Mouse (Mus musculus): ENCODE measurements around the gene Ift172.

Ift172 gene

DNA sequence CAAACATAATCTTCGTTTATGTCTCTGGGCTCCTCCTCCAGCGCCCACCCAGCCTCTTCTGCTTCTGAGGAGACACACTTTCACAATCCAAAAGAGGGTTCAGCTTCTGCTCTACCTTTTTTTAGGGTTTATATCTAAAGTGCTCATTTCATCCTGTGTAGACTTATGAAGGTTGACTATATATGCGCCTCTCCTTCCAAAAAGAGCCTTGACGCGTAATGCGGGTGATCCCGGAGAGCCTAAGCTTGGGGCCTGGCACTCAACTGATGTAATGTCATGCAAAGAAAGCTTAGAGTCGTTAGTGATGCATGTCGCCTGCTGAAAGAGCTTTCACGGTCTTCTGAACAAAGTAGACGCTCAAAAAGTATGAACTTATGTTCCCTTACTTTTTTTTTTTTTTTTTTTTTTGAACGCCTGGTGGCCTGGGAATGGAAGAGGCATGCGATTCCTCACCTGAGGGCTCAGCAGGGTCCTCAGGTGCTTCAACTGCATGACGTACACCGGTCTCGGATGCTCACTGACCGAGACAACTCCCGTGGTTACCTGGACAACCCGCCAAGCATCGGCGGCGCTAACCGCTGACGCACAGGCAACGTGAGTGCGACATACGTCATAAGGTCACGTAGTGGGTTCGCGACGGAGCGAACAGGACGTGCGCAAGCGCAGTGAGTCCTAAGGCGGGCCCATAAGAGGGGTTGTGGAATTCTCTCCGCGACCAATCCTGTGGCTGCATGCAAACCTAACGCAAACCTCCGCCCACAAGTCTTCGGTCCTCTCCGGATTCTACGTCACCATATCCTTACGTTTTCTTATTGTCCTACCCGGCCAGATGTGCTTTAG is at the start of gene Ift172:
TSS of gene Ift172 (minus strand) at position 596 of the 840 bp plus-strand sequence.
- peak; percentile 100 for DNase-seq (ENCODE audit: low read depth, low spot score)

DNA sequence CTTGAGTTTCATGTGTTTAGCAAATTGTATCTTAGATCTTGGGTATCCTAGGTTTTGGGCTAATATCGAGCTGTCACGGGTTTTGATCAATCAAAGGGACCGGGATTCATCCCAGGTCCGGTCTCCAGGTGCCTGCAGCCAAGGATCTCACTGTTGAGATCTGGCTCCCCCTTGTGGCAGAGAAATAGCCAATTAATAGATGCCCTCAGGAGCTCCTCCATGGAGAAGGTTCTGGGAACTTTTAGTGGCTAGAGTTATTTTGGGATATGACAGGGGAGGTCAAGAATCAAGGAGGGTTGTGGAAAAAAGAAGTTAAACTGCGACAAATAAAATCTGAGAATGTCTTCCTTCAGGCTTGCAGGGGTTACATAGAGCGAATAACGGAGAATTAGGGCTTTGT is 37.3 kb upstream of the Ift172 start:
- peak; percentile 71 for DNase-seq (ENCODE audit: low read depth, low spot score)

DNA sequence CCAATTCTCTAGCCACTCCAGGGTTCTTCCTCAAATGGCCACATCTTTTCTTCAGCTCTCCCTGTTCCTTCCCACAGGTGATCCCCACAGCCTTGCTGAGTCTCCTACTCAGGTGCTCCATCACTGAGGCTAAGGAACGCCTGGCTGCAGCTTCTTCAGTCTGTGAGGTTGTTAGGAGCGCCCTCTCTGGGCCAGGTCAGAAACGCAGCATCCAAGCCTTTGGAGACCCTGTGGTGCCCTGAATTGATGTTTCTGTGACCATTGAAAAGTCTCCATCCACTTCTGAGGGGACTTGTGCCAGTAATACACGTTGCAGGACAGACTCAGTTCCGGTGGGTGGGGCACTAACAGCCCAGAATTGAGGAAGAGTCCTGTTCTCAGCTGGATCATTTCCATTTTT is 35.9 kb upstream of the Ift172 start:
- peak; percentile 56 for DNase-seq (ENCODE audit: low read depth, low spot score)

DNA sequence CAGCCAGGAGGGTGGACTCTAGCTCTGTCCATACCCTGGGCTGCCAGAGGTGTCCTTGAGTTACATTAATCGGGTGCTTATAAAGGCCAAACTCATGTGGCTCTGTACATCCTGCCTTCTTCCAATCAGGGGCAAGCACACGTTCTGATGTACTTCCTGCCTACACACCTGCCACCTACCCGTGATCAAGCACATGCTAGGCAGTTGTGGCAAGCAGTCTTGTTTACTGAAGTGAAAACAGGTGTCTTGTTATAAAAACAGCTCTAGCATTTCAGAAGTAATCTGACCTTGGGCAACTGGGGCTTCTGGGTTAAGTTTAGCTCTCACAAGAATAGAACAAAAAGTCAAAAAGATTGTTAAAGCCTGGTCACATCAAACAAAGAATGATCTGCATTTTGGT is 33.2 kb upstream of the Ift172 start:
- DNase-seq (ENCODE audit: low read depth, low spot score) = no peak

DNA sequence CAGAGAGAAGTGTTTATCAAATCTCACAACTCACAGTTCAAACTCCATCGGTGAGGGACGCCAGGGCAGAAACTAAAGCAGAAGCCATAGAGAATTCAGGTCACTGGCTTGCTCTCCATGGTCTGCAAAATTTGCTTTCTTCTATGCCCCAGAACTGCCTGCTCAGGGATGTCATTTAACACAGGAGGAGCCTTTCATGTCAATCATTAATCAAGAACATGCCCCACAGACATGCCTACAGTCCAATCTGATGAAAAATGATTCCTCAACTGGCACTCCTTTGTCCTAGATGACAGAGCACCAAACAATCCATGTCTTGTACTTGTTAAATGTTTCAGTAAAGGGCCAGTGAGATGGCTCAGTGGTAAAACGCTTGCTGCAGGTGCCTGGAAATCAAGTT is 31.9 kb upstream of the Ift172 start:
- DNase-seq (ENCODE audit: low read depth, low spot score) = no peak

DNA sequence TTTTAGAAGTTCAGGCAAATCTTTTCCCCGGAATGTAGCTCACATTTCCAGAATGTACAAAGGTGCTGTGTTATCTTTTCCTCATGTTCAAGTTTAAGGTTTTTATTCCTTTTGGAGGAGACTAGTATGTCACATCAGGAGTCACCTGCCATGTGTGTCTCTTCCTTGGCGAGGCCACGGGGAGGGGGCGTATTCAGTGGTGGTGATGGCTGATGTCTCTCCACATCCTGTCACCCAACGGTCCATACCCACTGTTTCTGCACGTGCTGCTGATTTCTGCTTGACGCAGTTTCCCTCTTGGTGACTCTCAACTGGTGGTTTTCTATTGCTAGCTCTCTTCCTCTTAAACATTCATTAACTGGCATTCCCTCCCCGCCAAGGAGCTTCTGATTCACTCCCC is 21.9 kb upstream of the Ift172 start:
- no peak for DNase-seq (ENCODE audit: low read depth, low spot score)

DNA sequence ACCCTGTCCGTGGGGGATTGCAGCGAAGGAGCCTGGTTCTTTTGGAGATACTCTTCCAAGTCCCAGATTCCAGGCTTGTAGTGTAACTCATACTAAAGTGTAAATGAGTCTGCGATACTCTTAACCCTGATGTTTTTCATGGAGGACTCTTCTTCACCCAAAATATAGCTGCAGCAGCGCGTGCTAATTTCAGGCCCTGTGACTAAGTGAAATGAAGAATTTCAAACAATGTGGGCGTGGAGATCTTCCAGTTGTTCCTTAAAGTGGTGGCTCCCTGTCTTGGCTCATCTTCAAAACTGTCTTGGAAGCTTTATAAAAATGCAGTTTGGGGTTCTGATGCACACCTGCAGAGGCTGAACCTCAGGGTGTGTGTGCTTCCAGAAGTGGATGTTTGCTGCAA is 12.2 kb upstream of the Ift172 start:
- DNase-seq (ENCODE audit: low read depth, low spot score) = no peak

DNA sequence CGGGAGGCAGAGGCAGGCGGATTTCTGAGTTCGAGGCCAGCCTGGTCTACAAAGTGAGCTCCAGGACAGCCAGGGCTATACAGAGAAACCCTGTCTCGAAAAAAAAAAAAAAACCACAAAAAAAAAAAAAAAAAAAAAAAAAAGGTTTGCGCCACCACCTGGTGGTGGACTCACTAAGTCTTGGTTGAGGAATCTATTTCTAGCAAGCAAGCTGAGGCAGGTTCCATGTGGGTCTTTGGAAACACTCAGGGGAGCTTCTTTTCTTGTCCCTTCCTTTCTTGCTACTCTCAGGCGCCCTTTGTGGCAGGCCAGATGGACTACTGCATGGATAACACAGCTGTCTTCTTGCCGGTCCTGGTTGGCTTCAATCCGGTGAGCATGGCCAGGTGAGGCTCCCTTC is 10.9 kb upstream of the Ift172 start:
- DNase-seq (ENCODE audit: low read depth, low spot score) = peak; percentile 30

DNA sequence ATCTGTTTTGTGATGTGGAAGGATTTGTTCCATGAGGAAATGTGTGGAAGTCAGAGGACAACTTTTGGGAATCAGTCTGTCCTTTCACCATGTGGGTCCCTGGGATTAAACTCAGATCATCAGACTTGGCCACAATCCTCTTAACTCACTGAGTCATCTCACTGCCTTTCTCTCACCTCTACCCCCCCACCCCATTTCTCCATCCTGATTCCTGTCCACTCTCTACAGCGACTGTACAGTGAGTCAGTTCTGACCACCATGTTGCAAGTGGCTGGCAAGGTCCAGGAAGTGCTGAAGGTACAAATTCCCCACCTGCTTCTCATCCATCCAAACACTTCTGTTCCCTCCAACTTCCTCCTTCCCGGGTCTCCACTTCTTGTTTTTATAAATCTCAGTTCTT is 7.6 kb upstream of the Ift172 start:
- no peak for DNase-seq (ENCODE audit: low read depth, low spot score)

DNA sequence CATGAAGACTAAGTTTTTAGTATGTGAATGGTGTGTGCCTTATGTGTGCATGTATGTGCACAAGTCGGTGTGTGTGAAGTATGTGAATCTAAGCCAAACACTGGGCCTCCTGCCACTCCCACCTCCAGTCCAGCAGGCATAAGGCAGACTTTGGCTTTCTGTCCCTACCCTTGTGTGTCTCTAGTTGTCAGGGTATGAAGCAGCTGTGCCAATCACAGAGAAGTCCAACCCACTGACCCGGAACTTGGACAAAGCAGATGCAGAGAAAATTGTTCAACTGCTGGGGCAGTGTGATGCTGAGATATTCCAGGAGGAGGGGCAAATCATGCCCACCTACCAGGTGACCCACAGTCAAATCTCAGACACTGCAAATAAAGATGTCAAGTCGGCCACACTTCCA is 7.1 kb upstream of the Ift172 start:
- no peak for DNase-seq (ENCODE audit: low read depth, low spot score)

DNA sequence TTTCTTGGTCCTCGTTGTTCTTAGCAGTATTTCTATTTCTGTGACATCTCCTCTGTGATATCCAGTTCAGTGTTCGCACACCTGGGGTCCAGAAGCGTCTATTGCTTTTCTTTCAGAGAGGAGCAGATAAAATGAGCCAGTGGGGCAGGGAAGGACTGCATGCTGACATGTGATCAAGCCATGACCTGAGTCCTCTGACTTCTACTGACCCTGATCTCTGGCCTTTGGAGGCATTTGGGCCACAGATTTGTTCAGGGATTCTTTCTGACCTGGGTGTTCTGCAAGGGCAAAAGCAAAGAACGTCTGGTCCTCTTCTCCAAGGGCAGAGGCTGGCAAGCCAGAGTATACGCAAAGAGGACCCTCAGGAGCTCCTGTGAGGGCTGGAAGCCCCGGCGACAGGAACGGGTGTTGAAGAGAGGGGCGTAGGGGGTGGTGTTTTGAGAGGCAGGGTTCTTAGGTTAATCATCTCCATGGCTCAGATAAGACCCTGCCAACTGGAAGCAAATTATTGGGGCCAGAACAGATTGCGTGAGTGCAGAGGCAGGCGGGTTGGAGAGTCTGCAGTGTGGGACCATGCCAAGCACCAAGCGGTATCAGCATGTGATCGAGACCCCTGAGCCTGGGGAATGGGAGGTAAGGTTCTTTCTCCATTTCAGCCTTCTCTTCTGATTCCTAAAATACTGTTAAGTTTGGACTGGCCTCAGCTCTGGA is 6.3 kb upstream of the Ift172 start, which contains the start of gene Gckr:
TSS of gene Gckr (plus strand) at position 397 of the 711 bp plus-strand sequence.
- DNase-seq (ENCODE audit: low read depth, low spot score) = no peak

DNA sequence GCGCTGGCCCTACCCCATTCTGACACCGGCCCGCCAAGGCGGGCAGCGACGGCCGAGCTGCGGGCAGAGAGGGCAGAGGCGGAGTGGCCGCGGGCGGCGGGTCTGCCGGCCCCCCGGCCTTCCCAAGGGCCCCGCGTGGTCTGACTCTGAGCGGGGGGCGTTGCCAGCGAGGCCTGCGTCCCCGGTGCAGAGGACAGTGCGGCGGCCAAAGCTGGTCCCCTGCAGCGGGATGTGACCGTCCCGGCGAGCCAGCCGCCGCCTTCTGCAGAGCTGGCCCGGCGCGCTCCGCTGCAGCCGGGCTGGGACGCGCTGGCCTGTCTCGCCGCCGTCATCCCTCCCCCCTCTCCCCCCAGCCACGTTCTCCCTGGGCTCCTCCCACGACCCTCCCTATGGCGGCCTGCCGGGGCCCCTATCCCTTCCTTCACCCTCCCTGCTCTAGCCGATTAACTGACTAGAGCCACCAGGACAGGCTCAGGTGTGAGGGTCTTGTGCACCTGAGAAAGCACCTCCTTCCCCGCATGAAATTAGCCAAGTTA is 4.8 kb upstream of the Ift172 start, which contains the start of gene Fndc4:
TSS of gene Fndc4 (minus strand) at position 475 of the 536 bp plus-strand sequence.
- no peak for DNase-seq (ENCODE audit: low read depth, low spot score)

DNA sequence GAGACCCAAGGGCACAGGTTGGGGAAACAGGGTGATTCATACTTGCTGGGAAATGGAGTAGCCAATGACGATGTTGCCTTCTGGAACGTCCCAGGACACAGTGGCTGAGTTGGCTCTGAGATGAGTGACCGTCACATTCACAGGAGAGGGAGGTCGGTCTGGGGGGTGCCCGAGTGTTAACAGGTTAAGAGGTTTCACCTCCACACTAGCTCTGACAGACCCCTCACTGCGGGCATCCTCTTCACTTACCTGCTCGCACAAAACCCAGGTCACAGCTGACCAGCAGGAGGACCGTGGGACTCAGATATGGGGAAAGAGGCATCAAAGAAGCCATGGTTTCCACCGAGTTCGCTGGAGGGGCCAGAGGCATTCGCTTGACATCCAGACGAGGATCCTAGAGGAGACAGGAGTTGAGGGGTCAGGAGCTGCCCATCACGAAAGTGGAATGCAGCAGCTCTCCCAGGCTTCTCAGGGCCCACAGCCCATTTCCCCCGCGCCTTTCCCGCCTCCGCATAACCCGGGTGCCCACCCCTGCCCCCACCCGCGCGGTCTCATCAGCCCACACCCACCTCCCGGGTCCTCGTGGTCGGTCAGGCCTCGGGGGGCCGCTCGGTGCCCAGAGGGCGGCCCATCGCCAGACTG is 4.2 kb upstream of the Ift172 start:
- DNase-seq (ENCODE audit: low read depth, low spot score) = no peak

DNA sequence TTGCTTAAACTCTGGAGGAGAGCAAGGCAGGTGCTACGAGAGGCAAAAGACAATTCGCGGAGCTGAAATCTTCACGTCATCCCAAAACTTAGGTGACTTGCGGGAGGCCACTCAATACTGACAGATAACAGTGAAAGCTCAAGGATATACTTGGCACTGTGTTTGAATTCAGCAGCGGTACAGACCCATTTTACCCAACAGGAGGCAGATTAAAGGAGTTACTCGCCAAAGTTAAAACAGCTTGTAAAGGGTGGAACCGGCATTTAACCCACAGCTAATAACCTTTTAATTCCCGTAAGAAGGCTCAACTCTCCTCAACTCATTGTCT is 409 bp upstream of the Ift172 start:
- no peak for DNase-seq (ENCODE audit: low read depth, low spot score)

DNA sequence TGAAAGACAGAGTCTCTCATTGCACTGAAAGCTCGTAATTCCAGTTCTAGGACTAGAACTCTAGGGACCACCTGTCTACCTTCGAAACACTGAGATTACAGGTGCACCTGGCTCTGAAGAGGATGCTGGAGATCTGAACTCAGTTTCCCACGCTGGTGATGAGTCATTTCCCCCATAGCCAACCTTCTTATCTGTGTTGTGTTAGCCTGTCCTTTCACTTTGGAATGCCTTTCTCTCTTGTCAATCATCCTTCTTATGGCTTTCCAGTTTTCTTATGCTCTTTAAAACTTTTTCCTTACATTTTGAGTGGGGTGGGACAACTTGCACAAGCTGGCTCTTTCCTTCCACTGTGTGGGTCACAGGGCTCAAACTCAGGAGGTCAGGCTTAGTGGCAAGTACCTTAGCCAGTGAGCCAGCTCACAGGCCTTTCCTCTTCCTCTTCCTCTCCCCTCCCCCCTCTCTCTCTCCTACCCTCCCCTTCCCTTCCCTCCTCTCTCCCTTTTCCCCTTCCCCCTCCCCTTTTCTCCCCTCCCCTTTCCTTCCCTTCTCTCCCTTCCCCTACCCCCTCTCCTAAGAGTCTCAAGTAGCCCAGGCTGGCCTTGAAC is 1.2 kb downstream of the Ift172 start:
- DNase-seq (ENCODE audit: low read depth, low spot score) = no peak

DNA sequence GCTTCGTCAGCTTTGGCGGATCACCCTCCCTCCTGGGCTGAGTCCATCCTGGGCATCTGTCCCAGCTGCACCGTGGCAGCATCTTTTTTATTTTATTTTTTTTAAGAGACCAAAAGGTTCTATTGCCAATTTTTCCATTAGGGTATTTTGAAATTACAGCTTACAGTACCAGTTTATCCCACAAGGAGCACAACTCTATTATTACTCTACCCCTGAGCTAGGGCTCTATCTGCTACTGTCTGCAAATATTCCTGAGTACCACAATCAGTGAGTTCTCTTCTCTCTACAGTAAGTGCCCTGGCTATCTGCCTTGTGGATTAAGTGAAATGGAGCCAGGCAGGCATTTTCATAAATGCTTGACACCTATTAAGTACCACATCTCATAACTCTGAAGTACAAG is 2.3 kb downstream of the Ift172 start:
- no peak for DNase-seq (ENCODE audit: low read depth, low spot score)

DNA sequence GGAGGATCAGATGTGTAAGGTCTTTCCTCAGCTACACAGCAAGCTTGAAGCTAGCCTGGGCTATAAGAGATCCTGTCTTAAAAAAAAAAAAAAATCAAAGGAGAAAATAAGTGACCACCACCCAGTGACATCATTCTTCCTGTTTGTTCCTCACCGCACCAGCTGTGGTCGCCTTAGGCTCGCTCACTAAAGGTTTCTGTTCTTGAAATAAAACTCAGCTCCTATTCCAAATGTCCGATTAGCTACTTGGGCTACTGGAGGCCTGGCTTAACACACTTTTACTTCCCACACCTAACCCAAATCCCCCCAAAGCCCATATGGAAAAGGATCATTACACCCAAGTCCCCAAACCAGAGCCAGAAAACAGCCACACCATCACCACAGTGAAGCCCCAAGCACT is 2.7 kb downstream of the Ift172 start:
- DNase-seq (ENCODE audit: low read depth, low spot score) = no peak

DNA sequence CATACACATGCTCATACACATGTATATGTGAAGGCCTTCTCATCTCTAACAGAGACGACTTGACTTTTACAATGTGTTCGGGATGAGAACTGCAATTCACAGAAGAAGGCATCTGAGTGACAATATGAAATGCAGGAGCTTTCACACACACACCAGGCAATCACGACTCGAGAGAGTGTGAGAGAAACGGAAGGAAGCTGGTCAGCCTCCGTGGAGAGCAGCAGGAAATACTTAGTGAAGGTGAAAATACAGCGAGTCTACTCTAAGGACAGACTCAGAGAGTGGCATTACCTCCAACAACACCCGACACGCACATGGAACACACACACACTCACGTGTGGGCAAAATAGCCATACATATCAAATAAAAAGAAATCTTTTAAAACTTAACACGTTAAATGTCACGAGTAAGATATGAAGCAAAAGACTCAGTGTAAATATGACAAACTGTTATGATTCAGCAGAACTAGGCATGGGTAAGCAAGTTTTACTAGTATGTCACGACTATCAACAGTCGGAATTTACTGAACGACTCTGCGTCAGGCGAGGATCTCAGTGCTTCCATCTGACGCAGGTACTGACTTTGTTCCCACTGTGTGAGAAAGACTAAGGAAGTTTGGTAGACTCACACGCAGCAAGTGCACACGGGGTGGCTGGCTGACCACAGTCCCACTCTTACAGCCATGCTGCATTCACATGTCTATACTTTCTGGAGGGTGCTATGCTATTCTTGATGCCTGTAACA is 11.5 kb downstream of the Ift172 start:
- DNase-seq (ENCODE audit: low read depth, low spot score) = no peak

DNA sequence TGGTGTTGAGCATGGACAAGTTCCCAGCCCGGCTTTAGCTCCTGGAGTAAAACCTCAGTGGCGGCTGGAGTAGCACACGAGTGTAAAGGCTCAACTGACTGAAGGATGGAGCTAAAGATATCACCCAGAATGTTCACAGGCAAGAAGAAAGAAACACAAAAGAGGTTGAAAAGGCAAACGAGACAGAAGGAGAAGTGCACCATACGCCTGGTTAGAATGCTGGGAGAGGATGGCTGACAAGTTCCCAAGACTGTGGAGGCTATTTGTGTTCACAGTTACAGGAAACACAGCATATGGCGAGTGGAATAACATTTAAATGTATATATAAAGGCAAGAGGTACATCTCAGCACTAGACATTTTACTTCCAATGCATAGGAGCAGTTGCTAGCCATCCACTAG is 17.9 kb downstream of the Ift172 start:
- DNase-seq (ENCODE audit: low read depth, low spot score) = no peak

DNA sequence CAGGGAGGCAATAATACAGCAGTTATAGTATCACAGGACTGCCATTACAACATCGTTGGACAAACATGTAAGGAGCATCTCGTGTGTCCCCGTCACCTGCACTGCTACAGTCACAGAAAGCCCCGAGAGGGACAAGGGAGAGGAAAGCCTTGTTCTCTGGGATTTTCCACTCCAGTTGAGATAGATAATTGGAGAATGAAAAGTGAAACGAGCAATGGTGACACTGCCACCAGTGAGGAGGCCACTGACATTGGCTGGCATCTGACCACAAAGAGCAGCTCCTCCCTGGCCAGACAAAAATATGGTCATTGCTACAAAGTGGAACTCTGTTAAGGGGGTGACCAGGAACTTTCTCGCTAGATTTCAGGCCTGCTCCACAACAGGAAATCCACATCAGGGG is 23.2 kb downstream of the Ift172 start:
- no peak for DNase-seq (ENCODE audit: low read depth, low spot score)

DNA sequence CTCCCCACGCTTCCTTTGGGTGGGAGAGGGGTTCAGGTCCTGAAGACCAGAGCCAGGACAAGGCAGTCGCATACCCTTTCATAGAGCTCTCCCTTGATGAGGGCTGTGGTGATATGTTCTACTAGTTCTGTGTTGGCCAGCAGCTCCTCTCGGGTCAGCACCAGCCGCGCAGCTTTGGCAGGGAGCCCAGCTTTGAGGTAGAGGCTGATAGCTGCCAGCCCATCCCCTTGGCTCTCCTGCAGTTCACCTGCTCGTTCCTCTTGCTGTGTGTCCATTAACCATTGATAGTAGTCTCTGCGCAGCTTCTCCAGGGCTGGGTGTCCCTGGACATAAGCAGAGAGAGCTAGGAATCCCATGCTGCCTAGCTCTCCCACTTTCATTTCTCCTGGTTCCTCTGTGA is 24.8 kb downstream of the Ift172 start:
- DNase-seq (ENCODE audit: low read depth, low spot score) = no peak

Measured in ES-CJ7 (cell line).